Mouse (Mus musculus): ENCODE data around the gene Ppip5k1. TPM values are rescaled to one million over a fixed set of nuclear protein-coding genes. Genes with fewer than 3 reads are reported as not detected.
A peak's percentile ranks its signal among the peaks of the same experiment; 100 is the strongest.

Gene Ppip5k1
- polyA plus RNA-seq, 1 experiment from 2014 or later = 11.0 TPM

DNA sequence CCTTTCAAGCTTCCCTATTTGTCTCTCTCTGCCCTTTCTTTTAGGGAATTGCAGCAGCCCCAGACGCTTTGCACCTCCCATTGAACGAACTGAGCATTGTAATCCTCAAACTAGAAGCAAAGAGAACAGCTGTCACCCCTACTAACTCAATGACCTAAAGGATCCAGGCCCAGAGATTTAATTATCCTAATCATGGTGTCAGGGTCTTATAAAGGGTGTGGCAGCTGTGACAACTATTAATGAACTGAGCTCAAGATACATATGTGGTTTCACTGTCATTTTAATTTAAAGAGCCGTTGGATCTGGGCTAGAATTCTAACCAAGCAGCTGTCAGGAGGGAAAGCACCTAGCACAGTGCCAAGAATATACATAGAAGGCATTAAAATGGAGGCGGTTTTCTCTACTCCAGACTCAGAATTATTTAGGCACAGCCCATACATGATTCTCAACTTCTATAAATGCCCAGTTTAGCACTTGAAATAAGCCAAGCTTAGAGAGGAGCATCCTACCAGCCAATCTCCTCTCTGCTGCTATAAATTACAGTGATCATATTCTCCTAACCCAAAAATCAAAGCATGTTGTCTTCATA is 83.2 kb downstream of the Ppip5k1 start:
- H3K4me3 ChIP-seq (ENCODE audit: low read length) = peak overlapping the region; percentile 73
- WGBS = 23% methylated on average over 4 of the region's 4 CpGs
- peak overlapping the region; percentile 77 for H3K4me2 ChIP-seq (ENCODE audit: low read depth, low read length)
- peaks cover 15% of the 10 kb centered on the region for H3K4me1 ChIP-seq (ENCODE audit: control insufficient read depth, insufficient read depth, low read length)
- no peak for ATAC-seq (replicated peaks; ENCODE audit: extremely low read depth, insufficient read depth, low FRiP score)
- peak overlapping the region; percentile 58 for H3K27ac ChIP-seq (ENCODE audit: low read length)
- H3K9me3 ChIP-seq (replicated peaks; ENCODE audit: control insufficient read depth, low read length) = no peaks in the 10 kb centered on the region
- no peaks in the 10 kb centered on the region for H3K27me3 ChIP-seq (ENCODE audit: control insufficient read depth, insufficient read depth, low read length)
- H3K36me3 ChIP-seq (ENCODE audit: control insufficient read depth, insufficient read depth) = peaks cover 12% of the 10 kb centered on the region
- peak overlapping the region; percentile 71 for H3K9ac ChIP-seq (ENCODE audit: low read length)

DNA sequence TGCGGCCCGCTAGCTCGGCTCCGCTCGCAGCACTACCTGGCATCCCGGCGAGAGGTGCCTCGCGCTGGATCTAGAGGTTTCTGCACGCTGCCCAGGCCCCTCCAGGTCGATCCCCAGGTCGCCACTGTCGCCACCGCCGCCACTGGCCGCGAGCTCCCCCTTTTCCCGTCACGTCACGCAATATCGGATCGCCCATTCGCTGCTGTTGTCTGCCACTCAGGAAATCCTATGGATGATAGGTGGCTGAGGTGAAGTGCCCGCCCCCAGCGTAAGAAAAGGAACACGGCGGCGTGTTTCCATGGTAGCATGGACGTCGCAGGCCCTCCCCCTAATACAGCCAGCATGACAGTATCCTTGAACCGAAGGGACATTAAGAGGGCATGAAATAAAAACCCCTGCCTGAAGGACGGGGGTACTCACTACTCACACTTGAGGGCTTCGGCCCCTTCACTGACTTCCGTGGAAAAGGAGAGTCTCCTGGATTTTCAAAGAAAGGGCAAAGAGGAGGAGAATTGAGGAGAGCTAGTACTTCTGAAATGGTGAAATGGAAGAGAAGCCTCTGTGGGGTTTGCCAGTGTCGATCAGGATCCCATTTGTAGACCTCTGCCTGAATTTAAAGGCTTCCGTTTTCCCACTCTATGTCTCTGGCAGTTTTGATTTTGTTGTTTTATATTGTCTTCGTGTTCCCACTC is 83.8 kb downstream of the Ppip5k1 start, which contains the start of gene Trp53bp1:
TSS of gene Trp53bp1 (minus strand) at position 172 of the 692 bp plus-strand sequence.
- WGBS = under 1% methylated on average over 37 of the region's 37 CpGs
- Histone ChIP-seq H3K9me3 (replicated peaks; ENCODE audit: control insufficient read depth, low read length) (no peaks in the 10 kb centered on the region), H3K27me3 (ENCODE audit: control insufficient read depth, insufficient read depth, low read length) (no peaks in the 10 kb centered on the region), H3K4me2 (ENCODE audit: low read depth, low read length) (peak within 1 kb of the TSS; percentile 78), H3K4me3 (ENCODE audit: low read length) (peak within 1 kb of the TSS; percentile 73), H3K36me3 (ENCODE audit: control insufficient read depth, insufficient read depth) (peaks cover 12% of the 10 kb centered on the region), H3K4me1 (ENCODE audit: control insufficient read depth, insufficient read depth, low read length) (peaks cover 15% of the 10 kb centered on the region), H3K27ac (ENCODE audit: low read length) (peak within 1 kb of the TSS; percentile 74), H3K9ac (ENCODE audit: low read length) (peak within 1 kb of the TSS; percentile 88)
- ATAC-seq (replicated peaks; ENCODE audit: extremely low read depth, insufficient read depth, low FRiP score) = peak; percentile 100

DNA sequence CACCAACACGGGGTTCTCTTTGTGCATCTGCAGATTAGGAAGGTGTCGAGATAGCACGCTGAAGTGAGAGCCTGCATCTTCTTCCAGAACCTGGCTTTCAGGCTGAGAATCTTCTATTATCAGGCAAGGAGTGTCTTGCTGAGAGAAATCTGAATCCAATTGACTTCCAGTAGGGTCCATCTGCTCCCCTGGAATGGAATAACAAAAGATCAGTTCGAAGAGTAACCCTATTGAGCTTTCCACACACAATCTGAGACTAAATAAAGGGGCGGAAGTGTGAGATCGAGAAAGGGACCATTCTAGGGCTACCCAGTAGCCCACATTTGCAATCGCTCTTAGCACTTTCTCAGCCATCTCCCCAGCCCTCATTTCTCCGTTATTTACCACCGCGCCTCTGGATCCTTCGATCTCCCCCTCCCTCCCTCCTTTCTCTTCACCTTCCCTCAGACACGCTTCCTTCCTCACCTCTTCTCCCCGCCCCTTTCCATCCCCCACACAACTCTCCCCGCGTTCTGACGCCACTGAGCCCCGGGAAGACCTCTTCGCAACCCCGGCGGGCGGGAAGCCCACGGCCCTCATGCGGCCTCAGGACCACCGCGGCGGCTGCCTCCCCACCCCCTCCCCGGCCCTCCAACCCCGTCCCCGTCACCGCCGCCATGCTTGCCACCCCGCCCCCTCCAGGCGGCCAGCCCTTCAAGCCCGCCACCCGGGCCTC is 84.5 kb downstream of the Ppip5k1 start:
- Histone ChIP-seq H3K27ac (ENCODE audit: low read length) (peak overlapping the region; percentile 74), H3K4me3 (ENCODE audit: low read length) (peak overlapping the region; percentile 73), H3K9me3 (replicated peaks; ENCODE audit: control insufficient read depth, low read length) (no peaks in the 10 kb centered on the region), H3K4me1 (ENCODE audit: control insufficient read depth, insufficient read depth, low read length) (peaks cover 15% of the 10 kb centered on the region), H3K9ac (ENCODE audit: low read length) (peak overlapping the region; percentile 88), H3K4me2 (ENCODE audit: low read depth, low read length) (peak overlapping the region; percentile 78), H3K36me3 (ENCODE audit: control insufficient read depth, insufficient read depth) (peaks cover 12% of the 10 kb centered on the region), H3K27me3 (ENCODE audit: control insufficient read depth, insufficient read depth, low read length) (no peaks in the 10 kb centered on the region)
- peak; percentile 42 for ATAC-seq (replicated peaks; ENCODE audit: extremely low read depth, insufficient read depth, low FRiP score)
- WGBS = 3% methylated on average over 35 of the region's 35 CpGs

DNA sequence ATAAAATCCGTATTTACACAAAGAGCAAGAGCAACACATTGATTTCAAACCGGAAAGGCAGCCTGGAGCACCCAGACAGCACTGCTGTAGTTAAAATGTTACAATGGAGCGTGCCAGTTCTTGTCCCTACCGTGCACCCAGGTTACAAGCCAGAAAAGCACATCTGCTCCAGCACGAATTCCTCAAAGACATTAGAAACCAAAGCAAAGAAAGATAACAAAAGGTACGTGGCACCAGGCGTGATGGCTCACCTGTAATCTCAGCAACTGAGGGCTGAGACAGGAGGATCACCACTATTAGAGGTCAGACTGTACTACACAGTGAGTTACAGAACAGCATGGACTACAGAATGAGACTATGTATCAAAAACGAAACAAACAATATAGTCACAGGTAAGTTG is 86.8 kb downstream of the Ppip5k1 start:
- H3K27me3 ChIP-seq (ENCODE audit: control insufficient read depth, insufficient read depth, low read length) = no peaks in the 10 kb centered on the region
- WGBS = 85% methylated on average over 8 of the region's 8 CpGs
- no peak for ATAC-seq (replicated peaks; ENCODE audit: extremely low read depth, insufficient read depth, low FRiP score)
- peaks cover 15% of the 10 kb centered on the region for H3K4me1 ChIP-seq (ENCODE audit: control insufficient read depth, insufficient read depth, low read length)
- peaks cover 18% of the 10 kb centered on the region for H3K36me3 ChIP-seq (ENCODE audit: control insufficient read depth, insufficient read depth)
- H3K9me3 ChIP-seq (replicated peaks; ENCODE audit: control insufficient read depth, low read length) = no peaks in the 10 kb centered on the region
- H3K27ac ChIP-seq (ENCODE audit: low read length) = no peak overlapping the region
- H3K9ac ChIP-seq (ENCODE audit: low read length) = no peak overlapping the region
- H3K4me2 ChIP-seq (ENCODE audit: low read depth, low read length) = no peak overlapping the region
- no peak overlapping the region for H3K4me3 ChIP-seq (ENCODE audit: low read length)

Other genes with a start within 250 kb of the Ppip5k1 start
- gene Tgm7, start 245.6 kb downstream of the Ppip5k1 start, polyA plus RNA-seq (2015; fragmentation: Nextera tagmentation; extraction: Ambion mirVana) = not detected in 2 replicates
- gene Adal, start 215.0 kb downstream of the Ppip5k1 start, polyA plus RNA-seq (2015; fragmentation: Nextera tagmentation; extraction: Ambion mirVana) = 14.9 and 19.7 TPM in 2 replicates
- gene Lcmt2, start 214.7 kb downstream of the Ppip5k1 start, polyA plus RNA-seq (2015; fragmentation: Nextera tagmentation; extraction: Ambion mirVana) = 19.0 and 20.1 TPM in 2 replicates
- 34.1 and 36.1 TPM in 2 replicates for gene Tubgcp4, start 184.7 kb downstream of the Ppip5k1 start, polyA plus RNA-seq (2015; fragmentation: Nextera tagmentation; extraction: Ambion mirVana)
- gene Zscan29, start 184.3 kb downstream of the Ppip5k1 start, polyA plus RNA-seq (2015; fragmentation: Nextera tagmentation; extraction: Ambion mirVana) = 6.3 and 7.1 TPM in 2 replicates
- gene Trp53bp1, start 84.0 kb downstream of the Ppip5k1 start, polyA plus RNA-seq (2015; fragmentation: Nextera tagmentation; extraction: Ambion mirVana) = 34.5 and 42.4 TPM in 2 replicates
- 3.7 and 4.0 TPM in 2 replicates for gene Map1a, start 65.8 kb downstream of the Ppip5k1 start, polyA plus RNA-seq (2015; fragmentation: Nextera tagmentation; extraction: Ambion mirVana)
- 2.4 and 4.2 TPM in 2 replicates for gene Ckmt1, start 2.3 kb upstream of the Ppip5k1 start, polyA plus RNA-seq (2015; fragmentation: Nextera tagmentation; extraction: Ambion mirVana)
- not detected in 2 replicates for gene Strc, start 31.8 kb upstream of the Ppip5k1 start, polyA plus RNA-seq (2015; fragmentation: Nextera tagmentation; extraction: Ambion mirVana)
- 468 and 473 TPM in 2 replicates for gene Pdia3, start 58.4 kb upstream of the Ppip5k1 start, polyA plus RNA-seq (2015; fragmentation: Nextera tagmentation; extraction: Ambion mirVana)
- 2.7 and 3.4 TPM in 2 replicates for gene Catsper2, start 58.4 kb upstream of the Ppip5k1 start, polyA plus RNA-seq (2015; fragmentation: Nextera tagmentation; extraction: Ambion mirVana)
- 1.1 and 1.6 TPM in 2 replicates for gene Ell3, start 88.9 kb upstream of the Ppip5k1 start, polyA plus RNA-seq (2015; fragmentation: Nextera tagmentation; extraction: Ambion mirVana)
- gene Serf2, start 93.8 kb upstream of the Ppip5k1 start, polyA plus RNA-seq (2015; fragmentation: Nextera tagmentation; extraction: Ambion mirVana) = 468 and 577 TPM in 2 replicates
- gene Hypk, start 97.9 kb upstream of the Ppip5k1 start, polyA plus RNA-seq (2015; fragmentation: Nextera tagmentation; extraction: Ambion mirVana) = 81.2 and 83.9 TPM in 2 replicates
- gene Serinc4, start 101.4 kb upstream of the Ppip5k1 start, polyA plus RNA-seq (2015; fragmentation: Nextera tagmentation; extraction: Ambion mirVana) = 0.11 and 0.19 TPM in 2 replicates
- 43.6 and 50.9 TPM in 2 replicates for gene Mfap1b, start 118.7 kb upstream of the Ppip5k1 start, polyA plus RNA-seq (2015; fragmentation: Nextera tagmentation; extraction: Ambion mirVana)
- 21.2 and 25.3 TPM in 2 replicates for gene Mfap1a, start 151.3 kb upstream of the Ppip5k1 start, polyA plus RNA-seq (2015; fragmentation: Nextera tagmentation; extraction: Ambion mirVana)
- 5.7 and 7.8 TPM in 2 replicates for gene Wdr76, start 151.3 kb upstream of the Ppip5k1 start, polyA plus RNA-seq (2015; fragmentation: Nextera tagmentation; extraction: Ambion mirVana)